Mouse (Mus musculus) lung, embryonic 15.5 days (tissue): ENCODE measurements around the gene Mrps16. TPM values are rescaled to one million over a fixed set of nuclear protein-coding genes. Genes with fewer than 3 reads are reported as not detected.
A peak's percentile ranks its signal among the peaks of the same experiment; 100 is the strongest.

Experiments used
- ATAC-seq: fragments of 200-750 bp; cut with Nextera tagmentation; 2 replicates; pipeline ENCODE4 v1.8.0; 2017; ENCODE audit warnings: moderate number of reproducible peaks, borderline replicate concordance; ENCODE audit not compliant: low FRiP score, low TSS enrichment; ENCODE audit errors: extremely low read depth
- H3K27ac ChIP-seq: fragments of 300-500 bp; sonication (generic); 2 replicates; pipeline ENCODE4 v1.5.1; 2015; ENCODE audit warnings: moderate library complexity, mild to moderate bottlenecking, inconsistent platforms
- H3K27me3 ChIP-seq: fragments of 300-500 bp; sonication (generic); 2 replicates; pipeline ENCODE4 v1.6.1; 2015; ENCODE audit warnings: inconsistent platforms
- H3K36me3 ChIP-seq: fragments of 300-500 bp; sonication (generic); 2 replicates; pipeline ENCODE4 v1.6.1; 2015; ENCODE audit warnings: inconsistent platforms
- H3K4me1 ChIP-seq: fragments of 300-500 bp; sonication (generic); 2 replicates; pipeline ENCODE4 v1.6.1; 2015; ENCODE audit warnings: inconsistent platforms
- H3K4me2 ChIP-seq: fragments of 300-500 bp; sonication (generic); 2 replicates; pipeline ENCODE4 v1.6.1; 2015; ENCODE audit warnings: inconsistent platforms, mild to moderate bottlenecking, moderate library complexity
- H3K4me3 ChIP-seq: fragments of 300-500 bp; sonication (generic); 2 replicates; pipeline ENCODE4 v1.5.1; 2015; ENCODE audit warnings: mild to moderate bottlenecking, inconsistent platforms
- H3K9ac ChIP-seq: fragments of 300-500 bp; sonication (generic); 2 replicates; pipeline ENCODE4 v1.6.1; 2015; ENCODE audit warnings: inconsistent platforms
- H3K9me3 ChIP-seq: fragments of 300-500 bp; sonication (generic); 2 replicates; pipeline ENCODE4 v1.6.1; 2016; ENCODE audit warnings: inconsistent platforms
- WGBS: fragments of 180-500 bp; shearing (Covaris S2); methylation state at CpG from one replicate; pipeline ENCODE4 v1.1.7; 2015; 5-methylcytosine and 5-hydroxymethylcytosine counted together
- polyA plus RNA-seq: library from polyadenylated mRNA; unstranded; fragments of >200 nt; fragmentation: Nextera tagmentation; extraction: Ambion mirVana; gene quantifications from 2 replicates; pipeline ENCODE4 v1.2.1, GENCODE M21; 2015

The Mrps16 gene
- polyA plus RNA-seq, 1 experiment from 2014 or later: 90.3 TPM

- H3K27ac ChIP-seq: no peak overlapping the region; the same call in 1 of the 2 replicates
- H3K4me1 ChIP-seq: peaks cover 38% of the 10 kb centered on the region
- H3K36me3 ChIP-seq: peaks cover 26% of the 10 kb centered on the region; the same call in 1 of the 2 replicates
- no peak for ATAC-seq
- no peaks in the 10 kb centered on the region for H3K9me3 ChIP-seq
- peak overlapping the region; percentile 87 for H3K4me3 ChIP-seq
- 86% methylated on average over 8 of the region's 8 CpGs for WGBS
- H3K4me2 ChIP-seq: peak overlapping the region; percentile 74
- H3K27me3 ChIP-seq: no peaks in the 10 kb centered on the region
- peak overlapping the region; percentile 59 for H3K9ac ChIP-seq
Observed at GRCm38 (mm10) chr14:20389446-20390079, 3.9 kb downstream of the Mrps16 start.

- WGBS: under 1% methylated on average over 59 of the region's 59 CpGs
- peaks cover 32% of the 10 kb centered on the region; the same call in 1 of the 2 replicates for H3K36me3 ChIP-seq
- ATAC-seq: peak; percentile 73
- peak within 1 kb of the TSS; percentile 89 for H3K27ac ChIP-seq
- H3K27me3 ChIP-seq: no peaks in the 10 kb centered on the region
- no peaks in the 10 kb centered on the region for H3K9me3 ChIP-seq
- peak within 1 kb of the TSS; percentile 74 for H3K4me2 ChIP-seq
- H3K4me3 ChIP-seq: peak within 1 kb of the TSS; percentile 87
- peak within 1 kb of the TSS; percentile 78 for H3K9ac ChIP-seq
- H3K4me1 ChIP-seq: peaks cover 34% of the 10 kb centered on the region
Observed at GRCm38 (mm10) chr14:20388441-20389129, 4.8 kb downstream of the Mrps16 start, which contains the start of gene Dnajc9. Gene Dnajc9, minus strand, starts transcription at chr14:20388910.

- Histone ChIP-seq H3K9ac (no peak overlapping the region), H3K27ac (0 out of 2 replicates have a peak overlapping the region, but pooled peaks have one; percentile 1), H3K9me3 (no peaks in the 10 kb centered on the region), H3K4me2 (no peak overlapping the region), H3K4me1 (peaks cover 15% of the 10 kb centered on the region), H3K4me3 (no peak overlapping the region), H3K27me3 (no peaks in the 10 kb centered on the region), H3K36me3 (peaks cover 37% of the 10 kb centered on the region; the same call in 1 of the 2 replicates)
- WGBS: 85% methylated on average over 9 of the region's 9 CpGs
- no peak for ATAC-seq
Observed at GRCm38 (mm10) chr14:20379753-20380430, 13.5 kb downstream of the Mrps16 start.

GRCm38 (mm10) chr14:20379087-20379640, 14.3 kb downstream of the Mrps16 start:
- Histone ChIP-seq H3K4me1 (peaks cover 15% of the 10 kb centered on the region), H3K4me2 (no peak overlapping the region), H3K36me3 (peaks cover 37% of the 10 kb centered on the region; the same call in 1 of the 2 replicates), H3K9me3 (no peaks in the 10 kb centered on the region), H3K4me3 (no peak overlapping the region), H3K27ac (peak overlapping the region; percentile 1; the same call in 1 of the 2 replicates), H3K9ac (no peak overlapping the region), H3K27me3 (no peaks in the 10 kb centered on the region)
- ATAC-seq: peak; percentile 42; the same call in 1 of the 2 replicates
- WGBS: 56% methylated on average over 5 of the region's 5 CpGs

- no peak overlapping the region for H3K4me3 ChIP-seq
- peak; percentile 14; the same call in 1 of the 2 replicates for ATAC-seq
- peaks cover 15% of the 10 kb centered on the region for H3K4me1 ChIP-seq
- no peaks in the 10 kb centered on the region for H3K9me3 ChIP-seq
- no peak overlapping the region for H3K9ac ChIP-seq
- H3K36me3 ChIP-seq: peaks cover 36% of the 10 kb centered on the region; the same call in 1 of the 2 replicates
- WGBS: 28% methylated on average over 13 of the region's 13 CpGs
- 0 out of 2 replicates have a peak overlapping the region, but pooled peaks have one; percentile 1 for H3K27ac ChIP-seq
- no peak overlapping the region; the same call in 1 of the 2 replicates for H3K4me2 ChIP-seq
- H3K27me3 ChIP-seq: no peaks in the 10 kb centered on the region
Observed at GRCm38 (mm10) chr14:20378313-20379061, 14.9 kb downstream of the Mrps16 start.

- 48% methylated on average over 4 of the region's 4 CpGs for WGBS
- Histone ChIP-seq H3K27me3 (no peaks in the 10 kb centered on the region), H3K36me3 (peaks cover 40% of the 10 kb centered on the region), H3K9me3 (no peaks in the 10 kb centered on the region), H3K4me3 (no peak overlapping the region), H3K4me2 (no peak overlapping the region), H3K27ac (no peak overlapping the region; the same call in 1 of the 2 replicates), H3K9ac (no peak overlapping the region), H3K4me1 (peaks cover 15% of the 10 kb centered on the region)
- ATAC-seq: no peak
Observed at GRCm38 (mm10) chr14:20377112-20377521, 16.3 kb downstream of the Mrps16 start.

GRCm38 (mm10) chr14:20371854-20372253, 21.6 kb downstream of the Mrps16 start:
- Histone ChIP-seq H3K4me3 (no peak overlapping the region), H3K4me1 (peaks cover 3% of the 10 kb centered on the region; the same call in 1 of the 2 replicates), H3K27ac (no peak overlapping the region), H3K36me3 (peaks cover 57% of the 10 kb centered on the region), H3K9ac (no peak overlapping the region), H3K9me3 (no peaks in the 10 kb centered on the region), H3K27me3 (no peaks in the 10 kb centered on the region), H3K4me2 (no peak overlapping the region)
- ATAC-seq: no peak
- 81% methylated on average over 1 of the region's 1 CpGs for WGBS

GRCm38 (mm10) chr14:20370798-20371197, 22.6 kb downstream of the Mrps16 start:
- H3K4me2 ChIP-seq: no peak overlapping the region
- H3K4me3 ChIP-seq: no peak overlapping the region
- H3K27me3 ChIP-seq: no peaks in the 10 kb centered on the region
- H3K27ac ChIP-seq: no peak overlapping the region
- peaks cover 57% of the 10 kb centered on the region for H3K36me3 ChIP-seq
- no peaks in the 10 kb centered on the region for H3K9me3 ChIP-seq
- no peak overlapping the region for H3K9ac ChIP-seq
- WGBS: 74% methylated on average over 7 of the region's 7 CpGs
- no peaks in the 10 kb centered on the region for H3K4me1 ChIP-seq
- no peak for ATAC-seq

- no peaks in the 10 kb centered on the region for H3K9me3 ChIP-seq
- H3K4me1 ChIP-seq: no peaks in the 10 kb centered on the region
- H3K9ac ChIP-seq: no peak overlapping the region
- H3K36me3 ChIP-seq: peaks cover 55% of the 10 kb centered on the region
- no peak overlapping the region for H3K4me3 ChIP-seq
- ATAC-seq: no peak
- 93% methylated on average over 3 of the region's 3 CpGs for WGBS
- H3K27me3 ChIP-seq: no peaks in the 10 kb centered on the region
- no peak overlapping the region for H3K4me2 ChIP-seq
- no peak overlapping the region for H3K27ac ChIP-seq
Observed at GRCm38 (mm10) chr14:20368271-20368670, 25.2 kb downstream of the Mrps16 start.

GRCm38 (mm10) chr14:20363230-20363629, 30.2 kb downstream of the Mrps16 start:
- WGBS: 94% methylated on average over 4 of the region's 4 CpGs
- H3K27ac ChIP-seq: no peak overlapping the region
- H3K4me2 ChIP-seq: no peak overlapping the region
- H3K27me3 ChIP-seq: no peaks in the 10 kb centered on the region
- no peaks in the 10 kb centered on the region for H3K4me1 ChIP-seq
- ATAC-seq: no peak
- H3K4me3 ChIP-seq: no peak overlapping the region
- no peak overlapping the region for H3K9ac ChIP-seq
- no peaks in the 10 kb centered on the region for H3K9me3 ChIP-seq
- peaks cover 69% of the 10 kb centered on the region for H3K36me3 ChIP-seq
